Comparison of ENCODE assay signal across 8 mouse cellular contexts in genomic region chr16:22439499-22440177, GRCm38 (mm10). TPM values are rescaled to one million over a fixed set of nuclear protein-coding genes. Genes with fewer than 3 reads are reported as not detected.
A peak's percentile ranks its signal among the peaks of the same experiment; 100 is the strongest.
DNase-seq lines count a peak whose midpoint lies in the region; ATAC-seq and TF ChIP-seq lines count a peak whose summit lies in the region.

TSS of gene Etv5 (minus strand) at chr16:22439719.

- peak within 1 kb of the TSS; percentile 100 for H3K4me2 ChIP-seq in forebrain, embryonic 16.5 days (ENCODE audit: low read length)
- peak within 1 kb of the TSS; percentile 95 for H3K4me2 ChIP-seq in lung, embryonic 14.5 days

- peak; percentile 82 for TF ChIP-seq POLR2A in olfactory bulb, adult 2 months (IDR thresholded peaks at IDR 0.05; ENCODE audit: insufficient read depth, low read depth, low read length)
- peak; percentile 50; the same call in 1 of the 2 replicates for TF ChIP-seq POLR2A in thymus, adult 2 months (IDR thresholded peaks at IDR 0.05; ENCODE audit: control insufficient read depth, extremely low read depth, insufficient read depth, low read length, poor library complexity)

- peak within 1 kb of the TSS; percentile 83 for H3K4me3 ChIP-seq in G1E (ENCODE audit: low read depth, low read length)
- peak within 1 kb of the TSS; percentile 80 for H3K4me3 ChIP-seq in forebrain, embryonic 16.5 days (replicated peaks; ENCODE audit: low read length)
- H3K4me3 ChIP-seq in layer of hippocampus, adult 2 months: peak within 1 kb of the TSS; percentile 74
- peak within 1 kb of the TSS; percentile 91 for H3K4me3 ChIP-seq in lung, embryonic 14.5 days (ENCODE audit: low read depth, low read length)
- peak within 1 kb of the TSS; percentile 99 for H3K4me3 ChIP-seq in olfactory bulb, adult 2 months (ENCODE audit: insufficient read depth, low read depth, low read length)
- H3K4me3 ChIP-seq in thymus, adult 2 months (ENCODE audit: control insufficient read depth, insufficient read depth, low read length): peak within 1 kb of the TSS; percentile 71

- peak; percentile 97 for ATAC-seq in G1E (ENCODE audit: extremely low read depth, insufficient number of reproducible peaks, low FRiP score, poor library complexity, severe bottlenecking)
- peak; percentile 97 for ATAC-seq in forebrain, embryonic 16.5 days
- peak; percentile 98 for ATAC-seq in lung, embryonic 14.5 days (ENCODE audit: insufficient read depth)

- intact Hi-C loops in heart, postnatal 36 days (cut with DNase I): loop anchor here (2.0 kb wide), 1 partner anchor 173 kb away; the partner anchor contains the start of gene Tra2b

- under 1% methylated on average over 53 of the region's 63 CpGs for WGBS in forebrain, embryonic 16.5 days
- under 1% methylated on average over 63 of the region's 63 CpGs for WGBS in lung, embryonic 14.5 days
- WGBS in olfactory bulb, adult 2 months: under 1% methylated on average over 63 of the region's 63 CpGs
- under 1% methylated on average over 63 of the region's 63 CpGs for WGBS in thymus, adult 2 months

- no peaks in the 10 kb centered on the region for H3K27me3 ChIP-seq in G1E (ENCODE audit: insufficient read depth, low read length)
- peaks cover 28% of the 10 kb centered on the region for H3K27me3 ChIP-seq in forebrain, embryonic 16.5 days (replicated peaks; ENCODE audit: control insufficient read depth, insufficient read depth, low read length)
- no peaks in the 10 kb centered on the region for H3K27me3 ChIP-seq in lung, embryonic 14.5 days (ENCODE audit: insufficient read depth, low read length)
- H3K27me3 ChIP-seq in thymus, adult 2 months (ENCODE audit: control insufficient read depth, insufficient read depth, low read length): 0 out of 2 replicates have a peak, but pooled peaks cover 2% of the 10 kb centered on the region

- peak within 1 kb of the TSS; percentile 71 for H3K27ac ChIP-seq in forebrain, embryonic 16.5 days (ENCODE audit: low read length)
- H3K27ac ChIP-seq in layer of hippocampus, adult 2 months: peak within 1 kb of the TSS; percentile 93
- peak within 1 kb of the TSS; percentile 89 for H3K27ac ChIP-seq in lung, embryonic 14.5 days (ENCODE audit: low read depth)
- H3K27ac ChIP-seq in olfactory bulb, adult 2 months (ENCODE audit: insufficient read depth, low read depth, low read length): peak within 1 kb of the TSS; percentile 80
- no peak within 1 kb of the TSS for H3K27ac ChIP-seq in thymus, adult 2 months (ENCODE audit: control insufficient read depth, insufficient read depth, low read length)

- H3K36me3 ChIP-seq in G1E (replicated peaks): peaks cover 10% of the 10 kb centered on the region
- H3K36me3 ChIP-seq in forebrain, embryonic 16.5 days (ENCODE audit: control insufficient read depth, insufficient read depth): no peaks in the 10 kb centered on the region
- peaks cover 13% of the 10 kb centered on the region; the same call in 1 of the 2 replicates for H3K36me3 ChIP-seq in lung, embryonic 14.5 days (ENCODE audit: insufficient read depth)
- no peaks in the 10 kb centered on the region for H3K36me3 ChIP-seq in thymus, adult 2 months (ENCODE audit: control insufficient read depth, insufficient read depth, low read length)

- peak; percentile 100 for DNase-seq in G1E (ENCODE audit: low spot score)
- DNase-seq in cerebellum, adult 18-20 months: peak; percentile 99 to 100
- DNase-seq in heart, postnatal 36 days: peak; percentile 97 to 98
- peak; percentile 98 to 99 for DNase-seq in layer of hippocampus, adult 2 months (ENCODE audit: low spot score in 2 of 2)
- peak; percentile 99 for DNase-seq in lung, embryonic 14.5 days
- peak; percentile 96 for DNase-seq in thymus, adult 2 months

- peaks cover 31% of the 10 kb centered on the region for H3K4me1 ChIP-seq in G1E (ENCODE audit: insufficient read depth, low read depth, low read length)
- peaks cover 26% of the 10 kb centered on the region for H3K4me1 ChIP-seq in forebrain, embryonic 16.5 days (replicated peaks; ENCODE audit: control insufficient read depth, insufficient read depth, low read length)
- peaks cover 12% of the 10 kb centered on the region; the same call in 1 of the 2 replicates for H3K4me1 ChIP-seq in lung, embryonic 14.5 days (ENCODE audit: insufficient read depth)
- H3K4me1 ChIP-seq in olfactory bulb, adult 2 months (ENCODE audit: control insufficient read depth, insufficient read depth, low read length): peaks cover 15% of the 10 kb centered on the region
- peaks cover 21% of the 10 kb centered on the region for H3K4me1 ChIP-seq in thymus, adult 2 months (replicated peaks; ENCODE audit: control insufficient read depth, insufficient read depth, low read length)

- no peaks in the 10 kb centered on the region for H3K9me3 ChIP-seq in G1E (replicated peaks)
- no peaks in the 10 kb centered on the region for H3K9me3 ChIP-seq in forebrain, embryonic 16.5 days (ENCODE audit: control insufficient read depth, low read length)
- H3K9me3 ChIP-seq in lung, embryonic 14.5 days (ENCODE audit: low read depth, low read length): no peaks in the 10 kb centered on the region

- peak within 1 kb of the TSS; percentile 70 for H3K9ac ChIP-seq in forebrain, embryonic 16.5 days (replicated peaks; ENCODE audit: low read depth, low read length)
- peak within 1 kb of the TSS; percentile 83 for H3K9ac ChIP-seq in lung, embryonic 14.5 days

- no peak for TF ChIP-seq CTCF in G1E (IDR thresholded peaks at IDR 0.05; ENCODE audit: low read depth, low read length)
- no peak for TF ChIP-seq CTCF in layer of hippocampus, adult 2 months (conservative IDR thresholded peaks at IDR 0.05)
- TF ChIP-seq CTCF in lung, embryonic 14.5 days (IDR thresholded peaks at IDR 0.05; ENCODE audit: low read depth): no peak
- TF ChIP-seq CTCF in olfactory bulb, adult 2 months (IDR thresholded peaks at IDR 0.05; ENCODE audit: insufficient read depth, low read depth, low read length): no peak
- TF ChIP-seq CTCF in thymus, adult 2 months (IDR thresholded peaks at IDR 0.05; ENCODE audit: borderline replicate concordance, control insufficient read depth, extremely low read depth, insufficient read depth, low read length, poor library complexity): no peak

RNA-seq across cellular contexts. Expression of gene Etv5, which starts in this region (rescaled TPM):
- total RNA-seq in G1E (2014; fragmentation: Nextera tagmentation) (15.6 and 31.6 TPM in 2 replicates), G1E (2017) (15.2 and 18.0 TPM in 2 replicates)
- polyA plus RNA-seq in G1E (2012): 84.7 and 97.9 TPM in 2 replicates
- 25.4 and 35.2 TPM in 2 replicates for polyA plus RNA-seq in forebrain, embryonic 16.5 days (2015; fragmentation: Nextera tagmentation; extraction: Ambion mirVana)
- total RNA-seq in heart, postnatal 36 days (2021): 10 to 100 TPM in 1 of 2 experiments, 1 to 10 TPM in 1; 9.3 to 14.8 TPM
- total RNA-seq in layer of hippocampus, adult 2 months (2021): 10 to 100 TPM; 44.8 to 45.4 TPM
- 222 and 242 TPM in 2 replicates for polyA plus RNA-seq in lung, embryonic 14.5 days (2014; fragmentation: Nextera tagmentation; extraction: Ambion mirVana)
- polyA plus RNA-seq in olfactory bulb, adult 2 months (2012; ENCODE audit: insufficient read depth, insufficient read length, low replicate concordance, missing spikeins): not detected in 2 replicates
- 7.3 and 8.6 TPM in 2 replicates for polyA plus RNA-seq in thymus, adult 2 months (2012; rRNA removed)
